Mouse (Mus musculus) embryonic stem cell, embryonic (primary cell): Measurements from ENCODE around the gene OR5BS1P.

Experiments used
- CTCF ChIA-PET, 4 experiments: fragments of 300-600 bp in 2 of 4; fragments of 350-600 bp in 2 of 4; sonication (Branson Sonifier 250); formaldehyde crosslinking; loops; one replicate each; lab custom pipeline; 2022; ENCODE audit warnings: inconsistent platforms in 2 of 4; lab: Charles Lee
- POLR2A ChIA-PET, 4 experiments: fragments of 300-600 bp in 2 of 4; fragments of 350-600 bp in 2 of 4; sonication (Branson Sonifier 250); formaldehyde crosslinking; loops; one replicate each; lab custom pipeline; 2022; ENCODE audit warnings: antibody characterized with exemption in 4 of 4, inconsistent platforms in 1 of 4; lab: Charles Lee

OR5BS1P gene

GRCm38 (mm10) chr15:98517380-98518355 lies 48.0 kb downstream of the OR5BS1P start:
- CTCF ChIA-PET, result interaction anchor here (0.5 to 2.8 kb wide), 63 partner anchors 8 to 842 kb away, joined by 3 to 39 read pairs (median 4); partner anchors contain the start of genes Kansl2 (in 3 of the 4), Cacnb3 (in 1 of the 4), Ccdc65 (in 1 of the 4) and Prkag1 (in 1 of the 4)
- POLR2A ChIA-PET, result interaction anchor here (0.5 to 7.5 kb wide), 38 partner anchors 8 to 723 kb away, joined by 3 to 127 read pairs (median 4); partner anchors contain the start of genes Kansl2 (in 2 of the 4), Rnd1 (in 2 of the 4) and Ddx23 (in 1 of the 4)

- CTCF ChIA-PET, result no interaction called here
- POLR2A ChIA-PET, result interaction anchor here in 1 of 4 experiments (2.3 to 3.6 kb wide), 3 partner anchors 11 to 15 kb away, joined by 8 to 27 read pairs (median 9); partner anchors contain the start of gene Kansl2
Observed at GRCm38 (mm10) chr15:98521245-98521644, 51.5 kb downstream of the OR5BS1P start.

DNA sequence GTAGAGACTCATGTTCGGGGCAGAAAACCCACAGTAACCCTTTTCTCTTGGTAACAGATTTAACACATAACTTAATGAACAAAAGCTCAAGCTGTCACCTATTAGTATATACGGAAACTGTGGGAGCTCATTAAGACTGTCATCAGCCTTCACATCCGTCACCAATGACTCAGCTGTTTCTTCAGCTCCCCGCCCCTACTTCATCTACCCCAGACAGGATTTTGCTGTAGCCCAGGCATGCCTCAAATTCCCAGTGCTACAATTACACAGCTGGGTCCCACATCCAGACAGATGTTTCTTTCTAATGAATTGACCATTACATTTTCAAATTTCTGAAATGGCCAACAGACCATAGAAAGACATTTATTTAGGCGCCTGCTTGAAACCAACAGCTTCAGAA lies 56.4 kb downstream of the OR5BS1P start:
- CTCF ChIA-PET, result interaction anchor here in 2 of 4 experiments (1.0 to 1.1 kb wide), 2 partner anchors 8 to 9 kb away, joined by 4 to 12 read pairs; no protein-coding TSS in a partner anchor
- POLR2A ChIA-PET, result interaction anchor here (0.6 to 10.0 kb wide), 19 partner anchors 8 to 176 kb away, joined by 3 to 127 read pairs (median 4); partner anchors contain the start of genes Kansl2 (in 3 of the 4), 4930415O20Rik (in 1 of the 4) and Ccnt1 (in 1 of the 4)

DNA sequence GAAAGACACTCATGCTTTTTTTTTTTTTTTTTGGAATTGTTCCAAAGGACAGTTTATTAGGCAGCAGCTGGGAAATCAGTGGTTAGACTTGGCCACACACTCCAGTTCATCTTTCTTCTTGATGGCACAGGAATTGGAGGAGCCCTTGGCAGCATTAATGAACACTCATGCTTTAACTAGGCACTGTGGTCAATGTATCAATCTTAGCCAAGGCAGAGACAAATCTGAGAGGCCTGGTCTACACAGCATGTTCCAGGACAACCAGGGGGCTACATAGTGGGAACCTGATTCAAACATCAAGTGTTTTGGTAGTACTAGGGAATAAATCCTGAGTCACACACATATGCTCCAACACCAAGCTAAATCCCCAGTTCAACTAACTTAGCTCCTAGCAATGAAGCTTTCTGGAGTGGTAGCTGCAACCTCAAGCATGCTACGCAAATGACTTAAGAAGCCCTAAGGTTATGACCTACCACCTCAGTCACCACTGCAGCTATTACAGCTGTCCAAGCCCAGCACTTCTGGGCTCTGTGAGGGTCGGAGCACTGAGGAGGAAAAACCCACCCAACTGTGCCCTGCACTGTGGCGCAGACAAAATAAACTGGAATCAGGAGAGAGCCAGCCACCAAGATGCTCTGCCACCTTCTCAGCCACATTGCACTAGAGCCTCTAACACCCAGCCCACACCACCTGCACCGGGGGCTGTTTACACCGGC lies 57.5 kb downstream of the OR5BS1P start:
- ChIA-PET POLR2A (interaction anchor here in 2 of 4 experiments (0.7 to 10.0 kb wide), 13 partner anchors 9 to 1477 kb away, joined by 3 to 127 read pairs (median 9); no protein-coding TSS in a partner anchor), CTCF (interaction anchor here in 2 of 4 experiments (0.8 to 3.3 kb wide), 3 partner anchors 7 to 10 kb away, joined by 3 to 24 read pairs (median 11); no protein-coding TSS in a partner anchor)

GRCm38 (mm10) chr15:98528066-98528563 lies 58.4 kb downstream of the OR5BS1P start:
- ChIA-PET POLR2A (interaction anchor here (0.7 to 10.0 kb wide), 23 partner anchors 9 to 502 kb away, joined by 3 to 127 read pairs (median 5); partner anchors contain the start of genes Fkbp11 (in 2 of the 4), 4930415O20Rik (in 1 of the 4), Arf3 (in 1 of the 4) and Ccnt1 (in 1 of the 4)), CTCF (interaction anchor here in 3 of 4 experiments (0.5 to 3.3 kb wide), 8 partner anchors 8 to 1263 kb away, joined by 3 to 24 read pairs (median 4); no protein-coding TSS in a partner anchor)
